Mouse (Mus musculus): ENCODE results near the gene Stim1.
"Not testable (repeated sequence)": the region's sequence is repeated elsewhere in the genome, so short reads cannot be mapped to it uniquely, and the experiment has no call there.

The Stim1 gene

DNA sequence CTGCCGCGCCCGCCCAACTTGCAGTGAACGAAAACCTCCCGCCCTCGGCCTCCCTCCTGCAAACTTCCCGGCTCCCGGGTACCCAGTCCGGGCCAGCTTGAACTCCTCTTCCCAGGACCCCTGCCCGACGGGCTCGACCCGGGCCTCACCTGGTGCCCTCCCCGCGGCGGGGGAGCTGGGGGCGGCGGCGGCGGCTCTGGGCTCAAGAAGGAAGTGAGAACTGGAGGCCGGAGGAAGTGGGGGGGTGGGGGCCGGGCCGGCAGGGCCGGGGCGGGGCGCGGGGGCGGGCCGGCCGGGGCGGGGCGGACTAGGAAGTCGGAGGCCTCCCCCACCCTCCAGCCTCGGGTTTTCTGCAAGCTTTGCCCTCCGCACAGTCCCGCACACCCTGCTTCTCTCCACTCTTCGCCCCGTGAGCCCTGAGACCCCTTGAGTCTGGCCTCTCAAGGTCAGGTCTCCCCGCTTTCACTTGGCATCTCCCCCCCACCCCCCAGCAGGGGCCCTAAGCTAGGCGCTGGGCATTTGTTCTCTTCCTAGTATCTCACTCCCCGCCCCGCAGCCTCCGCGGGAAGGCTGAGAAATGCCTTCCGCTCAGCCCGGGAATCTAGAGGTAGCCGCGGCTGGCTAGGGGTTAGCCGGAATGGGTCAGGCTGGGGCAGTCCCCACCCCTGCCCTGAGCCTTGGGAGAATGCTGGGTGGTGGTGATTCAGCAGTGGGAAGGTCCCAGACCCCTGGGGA lies 17.5 kb upstream of the Stim1 start:
- peak; percentile 82 for DNase-seq

DNA sequence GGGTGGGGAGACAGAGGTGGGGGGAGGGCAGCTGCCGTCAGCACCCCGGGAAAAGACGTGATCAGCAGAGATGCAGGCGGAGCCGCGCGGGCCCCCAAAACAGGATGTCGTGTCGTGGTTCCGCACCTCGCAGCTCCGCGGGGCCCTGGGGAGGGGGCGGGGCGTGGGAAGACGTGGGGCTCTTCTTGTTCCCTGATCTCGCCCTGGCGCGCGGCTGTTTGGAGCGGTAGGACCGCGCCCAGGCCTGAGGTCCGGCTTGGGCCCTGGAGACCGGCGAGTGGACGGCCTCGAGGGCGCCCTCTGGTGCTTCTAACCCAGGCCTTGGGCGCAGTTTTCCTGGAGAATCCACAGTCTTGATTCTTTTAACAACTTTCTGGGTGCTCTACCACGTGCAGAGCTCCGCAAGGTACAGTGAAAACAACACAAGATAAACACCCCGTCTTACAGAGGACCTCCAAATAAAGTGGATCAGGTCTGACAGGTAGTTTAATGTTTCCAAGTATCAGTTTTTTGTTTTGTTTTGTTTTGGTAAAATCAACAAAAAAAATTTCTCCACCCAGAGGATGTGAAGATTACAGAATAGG lies 16.9 kb upstream of the Stim1 start:
- peak; percentile 97 for DNase-seq

DNA sequence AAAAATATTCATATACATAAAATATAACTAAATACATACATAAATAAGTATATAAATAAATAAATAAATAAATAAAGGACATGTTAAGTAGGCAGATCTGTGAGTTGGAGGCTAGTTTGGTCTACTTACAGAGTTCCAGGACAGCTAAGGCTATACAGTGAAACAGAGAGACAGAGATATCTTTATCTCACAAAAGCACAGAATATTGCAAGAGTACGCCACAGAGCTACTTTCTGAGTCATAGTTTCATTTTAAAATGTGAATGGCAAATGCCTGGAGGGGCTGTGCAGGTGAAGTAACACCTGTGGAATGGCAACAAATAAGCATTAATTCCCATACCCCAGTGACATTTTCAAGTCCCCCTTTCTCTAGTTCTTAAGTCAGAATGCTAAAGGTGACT lies 14.0 kb upstream of the Stim1 start:
- no peak for DNase-seq

DNA sequence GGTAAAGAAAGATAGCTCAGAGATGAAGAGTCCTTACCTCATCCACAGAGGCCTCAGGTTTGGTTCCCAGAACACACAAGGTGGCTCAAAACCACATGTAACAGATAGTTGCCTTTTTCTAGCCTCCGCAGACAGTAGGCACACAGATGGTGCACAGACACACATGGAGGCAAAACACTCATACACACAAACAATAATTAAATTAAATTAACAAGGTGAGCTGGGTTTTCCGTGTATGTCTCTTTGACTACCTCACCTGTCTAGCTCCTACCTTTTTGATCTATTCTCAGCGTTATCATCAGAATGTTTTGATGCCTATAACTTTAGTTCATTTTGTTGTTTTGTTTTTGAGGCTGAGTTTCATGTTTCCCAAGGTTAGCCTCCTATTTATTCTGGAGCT lies 11.7 kb upstream of the Stim1 start, which contains the start of gene Rhog:
TSS of gene Rhog (minus strand) at position 101 of the 400 bp plus-strand sequence.
- no peak for DNase-seq

DNA sequence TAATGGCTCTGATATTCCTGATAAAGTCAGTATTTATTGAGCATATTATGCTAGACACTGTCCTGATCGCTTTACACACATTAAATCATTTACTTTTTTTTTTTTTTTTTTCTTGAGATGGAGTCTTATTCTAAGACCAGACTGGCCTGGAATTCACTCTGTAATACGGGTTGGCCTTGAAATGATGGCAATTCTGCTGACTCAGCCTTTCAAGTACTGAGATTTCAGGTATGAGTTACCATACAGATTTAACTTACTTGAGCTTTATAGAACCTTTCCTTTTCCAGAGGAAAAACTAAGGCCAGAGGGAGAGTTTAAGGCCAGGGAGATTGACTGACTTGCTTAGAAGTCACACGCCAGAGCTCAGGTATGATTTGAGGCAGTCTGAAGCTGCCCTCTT lies 11.0 kb upstream of the Stim1 start:
- no peak for DNase-seq

DNA sequence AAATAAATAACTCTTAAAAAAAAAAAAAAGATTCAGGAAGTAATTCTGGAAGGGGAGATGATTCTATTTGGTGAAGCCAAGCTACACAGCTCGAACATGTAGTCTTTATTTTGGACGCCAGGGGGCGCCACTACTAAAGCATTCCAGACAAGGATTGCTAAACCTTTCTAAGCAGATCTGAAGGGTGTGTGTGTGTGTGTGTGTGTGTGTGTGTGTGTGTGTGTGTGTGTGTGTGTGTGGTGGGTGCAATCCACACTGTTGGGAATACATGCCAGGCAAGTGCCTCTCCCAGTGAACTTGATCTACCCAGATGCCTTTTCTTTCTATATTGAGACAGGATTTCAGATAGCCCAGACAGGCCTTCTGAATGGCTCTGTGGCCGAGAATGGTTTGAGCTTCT lies 9.4 kb upstream of the Stim1 start:
- DNase-seq = peak; percentile 95

DNA sequence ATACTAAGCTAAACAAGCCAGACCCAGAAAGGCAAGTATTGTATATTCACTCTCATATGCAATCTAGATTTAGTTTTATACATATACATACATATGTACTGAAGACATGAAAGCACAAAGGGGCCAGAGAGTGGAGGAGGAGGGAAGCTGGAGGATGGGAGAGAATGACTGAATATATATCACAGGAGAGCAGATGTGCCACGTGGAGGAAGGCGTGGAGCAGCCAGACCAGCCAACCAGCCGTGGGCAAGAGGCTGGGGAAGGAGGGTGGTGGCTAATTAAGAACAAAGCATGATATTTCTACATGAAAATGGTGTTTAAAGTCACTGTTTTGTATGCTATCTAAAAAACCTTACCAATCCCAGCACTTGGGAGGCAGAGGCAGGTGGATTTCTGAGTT lies 8.9 kb upstream of the Stim1 start:
- no peak for DNase-seq

DNA sequence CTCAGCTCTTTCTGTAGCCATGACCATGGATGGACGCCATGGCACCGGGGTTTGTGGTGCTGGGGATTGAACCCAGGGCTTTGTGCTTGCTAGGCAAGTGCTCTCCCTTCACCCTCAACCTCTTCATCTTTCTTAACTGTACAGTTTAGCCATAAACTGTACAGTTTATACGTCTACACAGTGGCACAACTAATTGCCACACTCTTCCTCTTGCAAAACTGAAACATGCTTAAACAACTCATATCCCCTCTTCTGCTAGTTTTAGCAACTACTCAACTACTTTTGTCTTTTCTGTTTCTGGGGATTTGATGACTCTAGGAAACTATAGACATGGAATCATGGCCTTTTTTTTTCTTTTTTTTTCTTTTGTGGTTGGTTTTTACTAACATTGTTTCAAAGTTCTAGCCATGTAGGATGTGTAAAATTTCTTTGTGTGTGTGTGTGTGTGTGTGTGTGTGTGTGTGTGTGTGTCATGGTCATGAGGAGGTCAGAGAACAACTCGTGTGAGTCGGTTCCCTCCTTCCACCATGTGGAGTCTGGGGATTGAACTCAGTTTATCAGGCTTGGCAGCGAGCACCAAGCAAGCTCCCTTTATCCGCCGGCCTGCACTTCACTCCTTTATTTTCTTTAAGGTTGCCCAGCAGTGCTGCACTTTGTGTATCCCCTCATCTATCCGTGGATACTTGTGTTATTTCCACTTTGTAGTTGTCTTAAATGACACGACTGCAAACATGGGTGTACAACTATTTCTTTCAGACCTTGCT lies 7.7 kb upstream of the Stim1 start:
- no peak for DNase-seq

DNA sequence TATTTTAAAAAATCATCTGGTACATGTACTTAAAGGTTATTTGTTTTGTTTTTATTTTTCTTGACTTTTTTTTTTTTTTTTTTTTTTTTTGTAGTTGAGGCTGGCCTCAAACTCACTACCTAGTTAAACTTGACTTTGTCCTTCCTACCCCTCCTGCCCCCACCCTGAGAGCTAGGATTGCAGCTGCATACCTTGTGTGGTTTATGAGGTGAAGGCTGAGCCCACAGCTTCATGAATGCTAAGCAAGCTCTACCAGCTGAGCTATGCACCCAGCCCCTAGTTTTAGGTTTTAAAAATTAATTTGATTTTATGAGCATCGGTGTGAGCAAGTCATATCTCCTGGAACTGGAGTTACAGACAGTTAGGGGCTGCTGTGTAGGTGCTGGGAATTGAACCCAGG lies 7.1 kb upstream of the Stim1 start:
- DNase-seq = no peak

DNA sequence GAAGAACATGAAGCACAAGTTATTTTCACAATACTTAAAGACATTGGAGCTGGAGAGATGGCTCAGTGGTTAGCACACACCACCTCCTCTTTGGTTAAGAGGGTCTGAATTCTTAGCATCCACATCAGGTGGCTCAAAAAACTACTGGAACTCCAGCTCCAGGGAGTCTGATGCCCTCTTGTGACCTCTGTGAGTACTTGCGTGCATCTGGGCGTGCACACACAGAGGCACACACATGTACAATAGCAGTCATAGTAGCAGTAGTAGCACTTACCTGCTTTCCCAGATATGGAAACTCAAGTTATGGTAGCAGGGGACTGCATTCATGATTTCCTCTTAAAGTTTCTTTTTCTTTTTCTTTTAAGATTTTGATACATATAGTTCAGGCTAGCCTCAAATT lies 4.6 kb upstream of the Stim1 start:
- no peak for DNase-seq

DNA sequence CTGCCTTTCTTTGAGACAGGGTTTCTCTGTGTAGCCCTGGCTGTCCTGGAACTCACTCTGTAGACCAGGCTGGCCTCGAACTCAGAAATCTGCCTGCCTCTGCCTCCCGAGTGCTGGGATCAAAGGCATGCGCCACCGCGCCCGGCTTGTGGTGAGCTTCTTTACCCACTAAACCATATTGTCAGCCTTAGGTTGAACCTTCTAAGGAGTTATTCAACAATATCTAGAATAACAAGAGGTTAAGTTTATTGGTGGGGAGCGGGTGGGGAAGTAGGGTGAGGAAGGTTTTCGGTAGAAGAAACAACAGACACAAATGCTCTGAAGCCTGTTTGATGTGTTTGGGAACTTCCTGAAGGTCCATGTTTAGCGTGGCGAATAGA lies 1.6 kb upstream of the Stim1 start:
- DNase-seq = not testable (repeated sequence)

DNA sequence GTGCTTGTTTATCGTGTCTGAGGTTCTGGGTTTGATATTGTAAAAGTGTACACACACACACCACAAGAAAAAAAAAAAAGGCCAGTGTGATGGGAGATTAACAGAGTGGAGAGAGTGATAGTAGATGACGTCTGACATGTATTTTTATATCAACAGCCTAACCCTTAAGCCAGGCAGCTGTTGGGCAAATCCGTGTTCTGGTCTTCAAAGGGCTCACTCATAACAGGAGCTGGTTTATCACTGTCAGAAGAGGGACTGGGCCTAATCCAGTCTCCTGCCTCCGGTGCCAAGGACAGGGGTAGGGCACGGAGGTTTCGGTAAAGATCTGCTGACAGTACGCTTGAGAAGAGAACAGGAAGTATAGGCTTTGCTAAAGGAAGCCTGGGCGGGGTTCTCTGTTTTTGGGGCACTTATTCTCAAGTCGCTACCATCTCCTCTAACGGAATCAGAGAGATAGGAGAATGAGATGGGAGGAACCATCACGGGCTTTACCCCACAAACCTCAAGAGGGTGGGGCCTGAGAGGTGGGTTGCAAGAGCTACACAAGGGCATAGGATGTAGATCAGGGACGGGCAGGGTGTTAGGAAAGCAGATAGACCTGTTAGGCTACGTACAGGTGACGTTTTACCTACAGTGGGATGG lies 1.1 kb upstream of the Stim1 start:
- DNase-seq = peak; percentile 68

DNA sequence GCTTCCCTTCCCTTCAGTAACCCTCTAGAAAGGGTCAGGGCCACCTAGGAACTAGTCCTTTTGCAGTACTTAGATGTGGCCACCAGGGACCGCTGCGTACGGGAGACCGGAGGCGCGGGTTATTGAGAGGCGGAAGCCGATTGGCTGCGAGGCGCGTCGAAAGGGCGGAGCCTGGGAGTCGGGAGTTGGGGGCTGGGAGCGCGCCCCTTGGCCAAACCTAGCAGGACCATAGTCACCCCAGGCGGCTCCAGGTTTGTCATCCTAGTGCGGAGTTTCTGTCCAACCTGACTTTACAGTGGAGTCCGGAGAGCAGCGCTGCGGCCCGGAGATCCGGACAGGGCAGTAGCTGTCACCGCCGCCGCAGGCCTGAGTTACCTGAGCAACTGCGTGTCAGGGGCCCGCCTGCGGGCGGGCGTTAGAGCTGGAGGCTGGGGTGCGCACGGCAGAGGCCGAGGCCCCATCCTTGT lies 460 bp upstream of the Stim1 start:
- DNase-seq = peak; percentile 96

DNA sequence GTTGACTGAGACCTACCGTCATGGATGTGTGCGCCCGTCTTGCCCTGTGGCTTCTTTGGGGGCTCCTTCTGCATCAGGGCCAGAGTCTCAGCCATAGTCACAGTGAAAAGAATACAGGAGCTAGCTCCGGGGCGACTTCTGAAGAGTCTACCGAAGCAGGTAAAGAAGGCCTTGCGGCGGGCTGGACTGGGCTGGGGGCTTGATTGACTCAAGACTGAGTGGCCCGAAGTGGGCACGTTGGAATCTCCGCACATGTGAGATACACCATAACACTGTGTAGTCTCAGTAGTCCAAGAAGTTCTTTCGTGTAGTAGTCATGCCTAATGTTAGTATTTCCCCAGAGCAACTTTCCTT lies 766 bp downstream of the Stim1 start:
- no peak for DNase-seq

DNA sequence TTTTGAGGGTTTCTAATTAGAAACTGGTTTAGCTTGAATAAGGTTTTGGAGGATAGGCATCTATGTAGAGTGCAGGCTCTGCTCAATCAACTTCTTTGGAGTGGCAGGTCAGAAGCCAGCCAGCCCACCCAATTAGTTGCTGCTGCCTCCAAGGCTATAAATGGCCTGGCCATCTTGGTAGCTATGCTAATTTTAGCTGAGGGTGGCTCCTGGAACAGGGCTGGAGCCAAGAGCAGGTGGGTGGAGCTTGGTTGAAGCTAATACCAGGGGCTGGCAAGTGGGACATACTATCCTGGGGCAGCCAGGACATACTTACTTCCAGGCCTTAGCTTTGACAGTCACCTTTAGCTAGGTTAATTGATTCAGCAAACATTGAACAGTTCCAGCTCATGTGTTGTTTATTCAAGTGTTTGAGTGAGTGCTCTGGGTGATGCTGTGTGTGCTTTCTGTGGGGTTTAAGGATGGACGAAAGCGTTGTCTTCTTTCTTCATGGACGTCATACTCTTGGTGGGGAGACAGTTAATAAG lies 4.9 kb downstream of the Stim1 start:
- DNase-seq = no peak

DNA sequence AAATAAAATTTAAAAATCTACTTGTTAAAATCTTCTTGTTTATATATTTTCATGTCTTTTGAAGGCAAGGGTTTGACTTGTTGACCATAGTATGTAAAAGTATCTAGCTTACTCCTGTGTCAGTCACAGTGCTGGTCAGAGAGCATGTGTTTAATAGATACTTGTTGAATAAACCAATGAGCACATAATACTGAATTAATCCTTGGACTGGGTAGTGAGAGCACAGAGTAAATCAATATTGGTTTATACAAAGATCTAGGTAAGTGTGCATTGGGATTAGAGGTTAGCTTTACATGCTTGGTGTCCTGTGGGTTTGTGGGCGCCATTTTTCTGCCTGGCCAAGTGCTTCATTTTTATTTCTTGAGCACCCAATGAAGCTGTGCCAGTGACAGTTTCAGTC lies 13.8 kb downstream of the Stim1 start:
- no peak for DNase-seq

DNA sequence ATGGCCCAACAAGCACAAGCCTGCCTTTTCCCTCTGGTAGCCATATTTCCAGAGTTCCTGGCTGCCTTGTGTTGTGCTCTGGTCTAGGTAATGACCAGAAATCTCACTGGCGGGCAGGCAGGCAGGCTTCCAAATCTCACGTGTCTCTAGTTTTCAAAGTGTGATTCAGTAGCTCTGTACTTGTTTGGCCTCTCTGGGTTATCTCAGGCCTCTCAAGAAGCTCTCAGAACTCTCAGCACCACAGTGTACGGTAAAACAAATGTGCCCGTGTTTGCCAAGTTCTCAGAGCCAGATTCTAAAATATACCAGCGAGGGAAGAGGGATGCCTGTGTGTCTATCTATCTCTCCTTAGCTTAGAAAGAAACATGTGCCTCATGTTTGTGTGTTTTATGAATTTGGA lies 14.7 kb downstream of the Stim1 start:
- peak; percentile 75 for DNase-seq

DNA sequence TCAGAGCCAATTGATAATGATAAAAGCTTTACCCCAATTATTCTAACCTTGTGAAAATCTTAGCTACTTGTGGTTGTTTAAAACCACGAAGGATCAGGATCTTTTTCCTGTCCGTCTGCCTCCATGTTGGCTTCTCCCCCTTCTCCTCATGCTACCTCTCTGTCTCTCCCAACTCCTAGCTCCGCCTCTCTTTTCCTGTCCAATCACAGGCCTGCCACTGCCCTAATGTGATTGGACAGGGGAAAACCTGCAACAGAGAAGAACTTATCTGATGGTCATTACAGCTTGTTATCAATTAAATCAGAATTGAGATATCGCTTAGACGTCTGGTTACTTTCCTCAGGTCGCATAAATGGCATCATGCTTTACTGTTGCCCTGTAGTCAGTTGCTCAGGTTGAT lies 21.9 kb downstream of the Stim1 start:
- no peak for DNase-seq

DNA sequence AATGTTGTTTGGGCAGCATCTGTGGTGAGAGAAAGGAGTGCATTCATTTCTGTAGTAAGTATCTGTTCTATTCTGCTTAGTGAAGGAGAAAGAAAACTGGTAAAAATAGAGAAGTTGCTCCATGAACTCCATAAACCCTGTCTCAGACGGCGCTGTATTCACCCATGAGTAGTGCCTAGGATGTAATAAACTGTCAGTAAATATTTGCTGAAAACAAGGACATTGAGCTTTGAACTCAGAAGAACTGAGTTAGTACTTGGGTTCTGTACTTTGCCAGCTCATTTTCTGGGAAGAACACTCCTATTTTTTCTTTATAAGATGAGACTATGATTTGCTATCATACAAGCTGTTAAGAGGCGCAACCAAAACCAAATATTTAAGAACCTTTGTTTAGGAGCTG lies 24.6 kb downstream of the Stim1 start:
- no peak for DNase-seq

DNA sequence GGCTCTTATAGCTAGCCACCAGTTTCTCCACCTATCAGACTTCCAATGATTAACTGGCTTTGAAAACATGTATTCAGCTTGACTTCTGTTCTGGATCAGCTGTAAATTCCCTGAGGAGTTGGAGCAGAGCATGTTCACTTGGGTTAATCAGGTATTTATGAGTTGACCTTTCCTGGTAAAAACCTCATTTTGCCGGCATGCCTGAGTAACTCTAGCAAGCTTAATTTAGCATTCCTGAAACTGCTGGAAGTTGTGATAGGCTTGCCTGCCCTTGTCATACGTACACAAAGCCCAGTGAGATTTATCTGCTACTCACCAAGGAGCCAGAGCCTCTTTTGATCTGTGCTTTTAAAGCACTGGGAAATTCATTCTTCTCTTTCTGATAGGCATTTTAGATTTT lies 25.6 kb downstream of the Stim1 start:
- no peak for DNase-seq

DNA sequence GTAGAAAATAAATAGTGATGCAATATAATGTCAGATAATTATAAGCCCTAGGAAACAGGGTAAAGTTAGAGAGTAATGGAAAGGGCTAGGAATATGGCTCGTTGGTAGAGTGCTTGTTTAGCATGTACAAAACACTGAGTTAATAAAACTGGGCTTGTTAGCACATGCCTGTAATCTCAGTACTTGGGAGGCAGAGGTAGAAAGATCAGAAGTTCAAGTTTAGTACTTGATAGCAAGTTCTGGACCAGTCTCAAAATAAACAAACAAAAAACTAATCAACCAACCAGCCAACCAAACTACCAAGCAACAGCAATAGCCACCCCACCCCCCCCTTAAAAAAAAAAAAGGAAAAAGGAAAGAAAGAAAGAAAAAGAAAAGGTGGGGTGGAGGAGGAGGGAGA lies 33.2 kb downstream of the Stim1 start:
- DNase-seq = no peak

DNA sequence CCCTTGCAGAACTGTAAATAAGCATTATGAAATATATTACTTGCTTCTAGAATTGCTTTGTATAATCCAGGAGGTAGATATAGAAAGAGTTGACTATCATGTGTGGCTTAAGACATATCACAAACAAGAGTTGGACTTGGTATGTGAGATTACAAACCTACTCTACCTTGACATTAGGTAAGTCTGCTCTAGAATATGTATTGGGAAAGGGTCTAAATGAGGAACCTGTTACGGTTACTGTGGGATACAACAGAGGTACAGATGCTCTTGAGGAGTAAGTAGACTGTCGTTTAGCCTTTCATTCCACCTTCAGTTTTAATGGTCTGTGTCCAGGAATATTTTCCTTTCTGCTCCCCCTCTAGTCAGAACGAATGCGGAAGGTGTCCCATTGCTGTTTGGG lies 34.9 kb downstream of the Stim1 start:
- DNase-seq = no peak

DNA sequence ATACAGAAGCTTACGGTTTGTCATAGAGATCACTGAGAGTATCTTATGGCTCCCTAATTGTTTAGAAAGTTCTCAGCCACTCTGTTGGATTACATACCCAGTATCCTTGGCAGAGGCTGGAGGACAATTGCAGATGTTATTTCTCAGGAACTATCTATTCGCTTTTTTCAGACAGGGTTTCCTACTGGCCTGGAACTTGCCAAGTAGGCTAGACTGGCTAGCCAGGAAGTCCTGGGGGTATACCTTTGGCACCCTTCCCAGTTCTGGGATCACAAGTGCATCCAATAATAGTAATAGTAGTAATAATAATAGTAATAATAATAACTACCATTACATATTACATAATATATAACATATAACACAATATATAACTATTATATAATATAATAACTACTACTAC lies 38.0 kb downstream of the Stim1 start:
- no peak for DNase-seq

DNA sequence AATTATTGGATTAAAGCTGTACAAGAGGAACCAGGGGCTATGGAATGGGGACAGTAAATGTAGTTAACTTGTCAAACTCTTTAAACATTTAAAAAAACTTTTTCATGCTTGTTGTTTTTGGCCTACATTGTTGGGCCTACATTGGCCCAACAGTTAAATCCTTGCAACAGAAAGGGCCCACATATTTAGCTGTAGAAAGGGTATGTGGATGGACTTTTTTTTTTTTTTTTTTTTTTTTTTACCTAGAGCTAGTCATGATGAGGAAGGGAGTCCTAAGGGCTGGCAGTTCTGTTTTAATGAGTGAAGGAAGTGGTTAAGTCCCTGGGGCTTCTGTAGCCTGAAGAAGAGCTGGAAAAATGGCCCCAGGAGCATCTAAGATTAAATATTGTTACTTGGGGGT lies 42.7 kb downstream of the Stim1 start:
- DNase-seq = no peak

All from lung, postnatal 36 days (tissue).